Mouse (Mus musculus) embryonic facial prominence, embryonic 11.5 days (tissue): ENCODE measurements at regions not wholly inside any gene's neighbourhood (a gene's known extent, or its start where the extent isn't known, plus 50 kb on each side); places are given as distances from the start of the nearest gene placed in this dataset.

Source experiments
- ATAC-seq: fragments of 200-750 bp; cut with Nextera tagmentation; replicated peaks from 2 replicates; pipeline ENCODE4 v1.8.0; 2017; ENCODE audit warnings: low read depth; ENCODE audit not compliant: insufficient number of reproducible peaks, low FRiP score, low TSS enrichment
- DNase-seq: peaks from one replicate; pipeline ENCODE4 v3.0.0-alpha.2; 2015; ENCODE audit warnings: low spot score
- H3K27ac ChIP-seq: fragments of 300-500 bp; sonication (generic); replicated peaks from 2 replicates; pipeline ENCODE4 v1.5.1; 2014; ENCODE audit warnings: mild to moderate bottlenecking, low read depth, low read length, control low read depth
- H3K27me3 ChIP-seq: fragments of 300-500 bp; sonication (generic); 2 replicates; pipeline ENCODE4 v1.6.1; 2014; ENCODE audit warnings: mild to moderate bottlenecking, low read length, moderate library complexity, mixed read lengths; ENCODE audit not compliant: control insufficient read depth, insufficient read depth
- H3K36me3 ChIP-seq: fragments of 300-500 bp; sonication (generic); replicated peaks from 2 replicates; pipeline ENCODE4 v1.6.1; 2014; ENCODE audit warnings: low read depth, mild to moderate bottlenecking, low read length, moderate library complexity, mixed read lengths; ENCODE audit not compliant: control insufficient read depth, insufficient read depth
- H3K4me1 ChIP-seq: fragments of 300-500 bp; sonication (generic); 2 replicates; pipeline ENCODE4 v1.6.1; 2014; ENCODE audit warnings: low read length, mixed read lengths; ENCODE audit not compliant: control insufficient read depth, insufficient read depth
- H3K4me2 ChIP-seq: fragments of 300-500 bp; sonication (generic); 2 replicates; pipeline ENCODE4 v1.6.1; 2014; ENCODE audit warnings: low read depth, mild to moderate bottlenecking, control low read depth, low read length, moderate library complexity
- H3K4me3 ChIP-seq: fragments of 300-500 bp; sonication (generic); 2 replicates; pipeline ENCODE4 v1.5.1; 2014; ENCODE audit warnings: low read depth, low read length, control low read depth
- H3K9ac ChIP-seq: fragments of 300-500 bp; sonication (generic); replicated peaks from 2 replicates; pipeline ENCODE4 v1.6.1; 2014; ENCODE audit warnings: mild to moderate bottlenecking, control low read depth, low read length
- H3K9me3 ChIP-seq: fragments of 300-500 bp; sonication (generic); replicated peaks from 2 replicates; pipeline ENCODE4 v1.6.1; 2016; ENCODE audit warnings: mild to moderate bottlenecking, low read length, inconsistent platforms, mixed read lengths; ENCODE audit not compliant: control insufficient read depth
- WGBS: fragments of 180-500 bp; shearing (Covaris S2); extraction: QIAGEN DNeasy Blood & Tissue Kit; methylation state at CpG from one replicate; pipeline ENCODE4 v1.1.7; 2014; 5-methylcytosine and 5-hydroxymethylcytosine counted together

- H3K36me3 ChIP-seq = no peaks in the 10 kb centered on the region
- H3K4me3 ChIP-seq = no peak overlapping the region
- no peaks in the 10 kb centered on the region for H3K4me1 ChIP-seq
- no peak overlapping the region for H3K9ac ChIP-seq
- H3K9me3 ChIP-seq = no peaks in the 10 kb centered on the region
- H3K27me3 ChIP-seq = no peaks in the 10 kb centered on the region
- H3K27ac ChIP-seq = no peak overlapping the region
- 81% methylated on average over 3 of the region's 3 CpGs for WGBS
- no peak for DNase-seq
- no peak overlapping the region for H3K4me2 ChIP-seq
- ATAC-seq = no peak
Measured at GRCm38 (mm10) chr9:50089916-50090315, 254.9 kb downstream of the Rpl10-ps3 start.

GRCm38 (mm10) chr9:50080205-50080604 lies 264.6 kb downstream of the Rpl10-ps3 start:
- Histone ChIP-seq H3K9me3 (no peaks in the 10 kb centered on the region), H3K27me3 (no peaks in the 10 kb centered on the region), H3K4me2 (no peak overlapping the region), H3K36me3 (no peaks in the 10 kb centered on the region), H3K9ac (no peak overlapping the region), H3K27ac (no peak overlapping the region), H3K4me3 (no peak overlapping the region), H3K4me1 (no peaks in the 10 kb centered on the region)
- 82% methylated on average over 3 of the region's 3 CpGs for WGBS
- DNase-seq = no peak
- no peak for ATAC-seq

GRCm38 (mm10) chr9:50068576-50068975 lies 269.9 kb upstream of the Ncam1 start:
- no peak for DNase-seq
- H3K9me3 ChIP-seq = no peaks in the 10 kb centered on the region
- ATAC-seq = no peak
- H3K4me2 ChIP-seq = no peak overlapping the region
- no peaks in the 10 kb centered on the region for H3K36me3 ChIP-seq
- 44% methylated on average over 2 of the region's 2 CpGs for whole genome bisulfite sequencing
- H3K27ac ChIP-seq = no peak overlapping the region
- no peak overlapping the region for H3K4me3 ChIP-seq
- no peaks in the 10 kb centered on the region for H3K27me3 ChIP-seq
- H3K4me1 ChIP-seq = no peaks in the 10 kb centered on the region
- no peak overlapping the region for H3K9ac ChIP-seq

GRCm38 (mm10) chr9:50067729-50068225 lies 269.1 kb upstream of the Ncam1 start:
- H3K4me3 ChIP-seq = no peak overlapping the region
- H3K36me3 ChIP-seq = no peaks in the 10 kb centered on the region
- H3K9me3 ChIP-seq = no peaks in the 10 kb centered on the region
- WGBS = 85% methylated on average over 3 of the region's 3 CpGs
- DNase-seq = no peak
- H3K4me2 ChIP-seq = no peak overlapping the region
- no peak for ATAC-seq
- no peak overlapping the region for H3K27ac ChIP-seq
- no peaks in the 10 kb centered on the region for H3K27me3 ChIP-seq
- H3K4me1 ChIP-seq = no peaks in the 10 kb centered on the region
- no peak overlapping the region for H3K9ac ChIP-seq

GRCm38 (mm10) chr9:50064505-50065229 lies 265.9 kb upstream of the Ncam1 start:
- Histone ChIP-seq H3K4me1 (no peaks in the 10 kb centered on the region), H3K9me3 (no peaks in the 10 kb centered on the region), H3K36me3 (no peaks in the 10 kb centered on the region), H3K27me3 (no peaks in the 10 kb centered on the region), H3K4me3 (no peak overlapping the region), H3K27ac (no peak overlapping the region), H3K4me2 (no peak overlapping the region), H3K9ac (no peak overlapping the region)
- ATAC-seq (no peak), DNase-seq (no peak)
- 85% methylated on average over 10 of the region's 10 CpGs for WGBS

GRCm38 (mm10) chr9:50038231-50038630 lies 239.5 kb upstream of the Ncam1 start:
- no peak overlapping the region for H3K4me3 ChIP-seq
- H3K27me3 ChIP-seq = no peaks in the 10 kb centered on the region
- 45% methylated on average over 11 of the region's 11 CpGs for WGBS
- ATAC-seq (no peak), DNase-seq (peak; percentile 51)
- no peaks in the 10 kb centered on the region for H3K4me1 ChIP-seq
- H3K9ac ChIP-seq = no peak overlapping the region
- H3K27ac ChIP-seq = no peak overlapping the region
- H3K36me3 ChIP-seq = no peaks in the 10 kb centered on the region
- no peak overlapping the region for H3K4me2 ChIP-seq
- H3K9me3 ChIP-seq = no peaks in the 10 kb centered on the region

GRCm38 (mm10) chr9:50032322-50033158 lies 233.8 kb upstream of the Ncam1 start:
- H3K36me3 ChIP-seq = no peaks in the 10 kb centered on the region
- H3K4me1 ChIP-seq = no peaks in the 10 kb centered on the region
- no peak overlapping the region for H3K4me2 ChIP-seq
- no peaks in the 10 kb centered on the region for H3K9me3 ChIP-seq
- no peak overlapping the region for H3K9ac ChIP-seq
- DNase-seq (no peak), ATAC-seq (no peak)
- no peak overlapping the region for H3K4me3 ChIP-seq
- H3K27ac ChIP-seq = no peak overlapping the region
- no peaks in the 10 kb centered on the region for H3K27me3 ChIP-seq
- 68% methylated on average over 9 of the region's 9 CpGs for WGBS

- Histone ChIP-seq H3K4me3 (no peak overlapping the region), H3K9me3 (no peaks in the 10 kb centered on the region), H3K4me2 (no peak overlapping the region), H3K27me3 (no peaks in the 10 kb centered on the region), H3K9ac (no peak overlapping the region), H3K36me3 (no peaks in the 10 kb centered on the region), H3K27ac (no peak overlapping the region), H3K4me1 (no peaks in the 10 kb centered on the region)
- no peak for DNase-seq
- WGBS = 41% methylated on average over 2 of the region's 2 CpGs
- no peak for ATAC-seq
Measured at GRCm38 (mm10) chr9:50031318-50031717, 232.6 kb upstream of the Ncam1 start.
